Mouse (Mus musculus) gastrocnemius, postnatal 14 days (tissue): ENCODE results near the gene Emsy. TPM values are rescaled to one million over a fixed set of nuclear protein-coding genes. Genes with fewer than 3 reads are reported as not detected.

Experiments used
- DNase-seq: peaks from one replicate; pipeline ENCODE4 v3.0.0; 2021; ENCODE audit warnings: mixed read lengths
- intact Hi-C: fragments of 180-260 bp; cut with DNase I; formaldehyde crosslinking; loops from one replicate; pipeline ENCODE4 v1.15.1; 2025; ENCODE audit warnings: low total_unique reads
- long read RNA-seq, 2 experiments: library from polyadenylated mRNA; stranded (forward); transcript quantifications; one replicate each; pipeline ENCODE4 v2.0.0; 2021
- total RNA-seq, 2 experiments: library from RNA; stranded (reverse); gene quantifications; 2 replicates each; pipeline ENCODE4 v1.2.3; 2021

Gene Emsy
- total RNA-seq: 10 to 100 TPM; 19.2 to 19.4 TPM
- long read RNA-seq, experiment 1, full-length matches to known transcripts: 1 of 1 reads
- long read RNA-seq, experiment 1, partial matches to known transcripts: 0 of 1 reads
- long read RNA-seq, experiment 1, other reads (novel, unspliced or antisense): 0 of 1 reads
- long read RNA-seq, experiment 2, full-length matches to known transcripts: 1 of 3 reads
- long read RNA-seq, experiment 2, partial matches to known transcripts: 0 of 3 reads
- long read RNA-seq, experiment 2, other reads (novel, unspliced or antisense): 2 of 3 reads

- peak; percentile 91 for DNase-seq
- intact Hi-C loops: no loop called here
Measured at GRCm38 (mm10) chr7:98656531-98657221, at the start of gene Emsy. Gene Emsy, minus strand, starts transcription at chr7:98656783.

GRCm38 (mm10) chr7:98704276-98704675, 47.7 kb upstream of the Emsy start:
- intact Hi-C loops: loop anchor here (5.0 kb wide), 1 partner anchor 42 kb away; no protein-coding TSS in a partner anchor
- no peak for DNase-seq

- DNase-seq: peak; percentile 24
- intact Hi-C loops: loop anchor here (5.0 kb wide), 1 partner anchor 41 kb away; no protein-coding TSS in a partner anchor
Measured at GRCm38 (mm10) chr7:98703365-98703881, 46.8 kb upstream of the Emsy start.

GRCm38 (mm10) chr7:98702283-98703240, 46.0 kb upstream of the Emsy start, which contains the start of gene Thap12:
Gene Thap12, plus strand, starts transcription at chr7:98703103.
- intact Hi-C loops: loop anchor here (5.0 kb wide), 1 partner anchor 40 kb away; no protein-coding TSS in a partner anchor
- DNase-seq: peak; percentile 99

- DNase-seq: no peak
- intact Hi-C loops: loop anchor here (5.0 kb wide), 1 partner anchor 39 kb away; no protein-coding TSS in a partner anchor
Measured at GRCm38 (mm10) chr7:98701771-98702170, 45.2 kb upstream of the Emsy start.

- DNase-seq: no peak
Measured at GRCm38 (mm10) chr7:98698590-98698989, 42.0 kb upstream of the Emsy start.

GRCm38 (mm10) chr7:98698041-98698440, 41.5 kb upstream of the Emsy start:
- no peak for DNase-seq

More at GRCm38 (mm10) chr7:98698590-98698989, 42.0 kb upstream of the Emsy start:
- intact Hi-C loops: no loop called here

GRCm38 (mm10) chr7:98697496-98697895, 40.9 kb upstream of the Emsy start:
- DNase-seq: no peak

More at GRCm38 (mm10) chr7:98698041-98698440, 41.5 kb upstream of the Emsy start:
- intact Hi-C loops: no loop called here

GRCm38 (mm10) chr7:98694046-98694445, 37.5 kb upstream of the Emsy start:
- DNase-seq: no peak
- intact Hi-C loops: no loop called here

More at GRCm38 (mm10) chr7:98697496-98697895, 40.9 kb upstream of the Emsy start:
- intact Hi-C loops: no loop called here

GRCm38 (mm10) chr7:98692761-98693546, 36.4 kb upstream of the Emsy start:
- peak; percentile 36 for DNase-seq
- intact Hi-C loops: no loop called here

GRCm38 (mm10) chr7:98690831-98691230, 34.2 kb upstream of the Emsy start:
- intact Hi-C loops: no loop called here
- DNase-seq: no peak

- DNase-seq: no peak
- intact Hi-C loops: no loop called here
Measured at GRCm38 (mm10) chr7:98690126-98690525, 33.5 kb upstream of the Emsy start.

GRCm38 (mm10) chr7:98685895-98686294, 29.3 kb upstream of the Emsy start:
- intact Hi-C loops: no loop called here
- peak; percentile 64 for DNase-seq

GRCm38 (mm10) chr7:98682821-98683220, 26.2 kb upstream of the Emsy start:
- intact Hi-C loops: no loop called here
- no peak for DNase-seq

- intact Hi-C loops: no loop called here
- DNase-seq: no peak
Measured at GRCm38 (mm10) chr7:98680691-98681090, 24.1 kb upstream of the Emsy start.

GRCm38 (mm10) chr7:98678441-98678840, 21.9 kb upstream of the Emsy start:
- DNase-seq: no peak
- intact Hi-C loops: no loop called here

- intact Hi-C loops: no loop called here
- no peak for DNase-seq
Measured at GRCm38 (mm10) chr7:98677511-98677910, 20.9 kb upstream of the Emsy start.

- no peak for DNase-seq
- intact Hi-C loops: no loop called here
Measured at GRCm38 (mm10) chr7:98674344-98674743, 17.8 kb upstream of the Emsy start.
